Mouse (Mus musculus) R1 (cell line): ENCODE data around the gene Rpl37.
"Not testable (repeated sequence)": the region's sequence is repeated elsewhere in the genome, so short reads cannot be mapped to it uniquely, and the experiment has no call there.

Experiments
- DNase-seq: peaks from one replicate; pipeline ENCODE4 v3.0.0-alpha.2; 2018; ENCODE audit warnings: low read depth, low spot score

Rpl37 gene

GRCm38 (mm10) chr15:5121535-5122313, 5.3 kb downstream of the Rpl37 start:
- peak; percentile 80 for DNase-seq

- no peak for DNase-seq
These were observed 10.0 kb downstream of the Rpl37 start for GRCm38 (mm10) chr15:5126456-5126855.

GRCm38 (mm10) chr15:5127487-5127886, 11.0 kb downstream of the Rpl37 start:
- no peak for DNase-seq

- no peak for DNase-seq
These were observed 11.9 kb downstream of the Rpl37 start for GRCm38 (mm10) chr15:5128176-5128940.

- DNase-seq: no peak
These were observed 12.8 kb downstream of the Rpl37 start for GRCm38 (mm10) chr15:5129111-5129805.

GRCm38 (mm10) chr15:5130887-5131668, 14.6 kb downstream of the Rpl37 start:
- DNase-seq: not testable (repeated sequence)

- DNase-seq: no peak
These were observed 16.9 kb downstream of the Rpl37 start for GRCm38 (mm10) chr15:5133301-5133700.

- DNase-seq: no peak
These were observed 17.7 kb downstream of the Rpl37 start for GRCm38 (mm10) chr15:5134179-5134578.

GRCm38 (mm10) chr15:5134945-5135483, 18.6 kb downstream of the Rpl37 start:
- peak; percentile 91 for DNase-seq

- no peak for DNase-seq
These were observed 21.8 kb downstream of the Rpl37 start for GRCm38 (mm10) chr15:5138021-5138856.

- no peak for DNase-seq
These were observed 22.9 kb downstream of the Rpl37 start for GRCm38 (mm10) chr15:5139366-5139765.

GRCm38 (mm10) chr15:5139863-5140262, 23.4 kb downstream of the Rpl37 start:
- DNase-seq: no peak

GRCm38 (mm10) chr15:5140357-5140756, 23.9 kb downstream of the Rpl37 start:
- DNase-seq: no peak

- DNase-seq: no peak
These were observed 25.6 kb downstream of the Rpl37 start for GRCm38 (mm10) chr15:5142047-5142446.

GRCm38 (mm10) chr15:5142714-5143113, 26.3 kb downstream of the Rpl37 start:
- DNase-seq: no peak

GRCm38 (mm10) chr15:5143361-5144020, 27.0 kb downstream of the Rpl37 start, which contains the start of gene Prkaa1:
Prkaa1 (plus strand) TSS chr15:5143861.
- DNase-seq: peak; percentile 73

GRCm38 (mm10) chr15:5144021-5144778, 27.8 kb downstream of the Rpl37 start:
- DNase-seq: peak; percentile 68

GRCm38 (mm10) chr15:5145196-5145945, 28.9 kb downstream of the Rpl37 start:
- no peak for DNase-seq
